In the genomic region with DNA sequence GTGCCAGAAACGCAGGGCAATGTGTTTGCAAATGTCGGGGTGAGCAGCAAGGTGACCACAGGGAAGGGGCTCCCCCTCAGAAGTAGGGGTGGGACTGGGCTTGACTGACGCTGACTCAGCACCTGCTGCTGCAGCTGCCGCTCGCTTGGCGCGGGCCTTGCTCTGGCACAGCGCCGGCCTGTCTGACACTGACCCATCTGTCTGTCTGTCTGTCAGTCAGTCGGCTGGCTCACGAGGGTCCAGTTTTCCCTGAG, we compare ENCODE assay signal across 9 mouse cellular contexts. TPM values are rescaled to one million over a fixed set of nuclear protein-coding genes. Genes with fewer than 3 reads are reported as not detected.
DNase-seq lines count a peak whose midpoint lies in the region; ATAC-seq and TF ChIP-seq lines count a peak whose summit lies in the region.
"Had no signal": no experiment of that assay in that cellular context is flagged by ENCODE, and none has a peak within 500 bp of the region (broad histone marks: within the 10 kb centered on the region; RNA-seq: fewer than 3 reads in every experiment).

No protein-coding gene starts in this region.

- H3K36me3 ChIP-seq in heart, embryonic 14.5 days (ENCODE audit: control insufficient read depth, insufficient read depth, low read length), result no peaks in the 10 kb centered on the region
- H3K36me3 ChIP-seq in CH12.LX (replicated peaks in 1 of 2; ENCODE audit: control insufficient read depth in 1 of 2, insufficient read depth in 1 of 2, low read length in 1 of 2), result no peaks in the 10 kb centered on the region
- no peaks in the 10 kb centered on the region; the same call in 1 of the 2 replicates for H3K36me3 ChIP-seq in embryonic facial prominence, embryonic 13.5 days
- 0 out of 2 replicates have a peak, but pooled peaks cover 4% of the 10 kb centered on the region for H3K36me3 ChIP-seq in neural tube, embryonic 14.5 days (ENCODE audit: control insufficient read depth, insufficient read depth, low read length)

- TF ChIP-seq EP300 in CH12.LX (IDR thresholded peaks at IDR 0.05; ENCODE audit: low read length), result no peak

- TF ChIP-seq RAD21 in CH12.LX (IDR thresholded peaks at IDR 0.05; ENCODE audit: low read depth, low read length), result no peak

- WGBS in heart, embryonic 14.5 days, result 2% methylated on average over 11 of the region's 11 CpGs
- WGBS in embryonic facial prominence, embryonic 13.5 days, result 1% methylated on average over 11 of the region's 11 CpGs
- WGBS in neural tube, embryonic 14.5 days, result 2% methylated on average over 11 of the region's 11 CpGs

- H3K27ac ChIP-seq in heart, embryonic 14.5 days (replicated peaks in 1 of 2; ENCODE audit: control insufficient read depth in 1 of 2, insufficient read depth in 1 of 2, low read depth in 2 of 2, low read length in 2 of 2), result no peak overlapping the region
- H3K27ac ChIP-seq in CH12.LX (ENCODE audit: insufficient read depth, low read depth), result peak overlapping the region; percentile 8; the same call in 1 of the 2 replicates
- H3K27ac ChIP-seq in embryonic facial prominence, embryonic 13.5 days, result no peak overlapping the region
- H3K27ac ChIP-seq in neural tube, embryonic 14.5 days (ENCODE audit: low read depth, low read length), result peak overlapping the region; percentile 95

- intact Hi-C loops in left cerebral cortex, postnatal 25 days (cut with DNase I), result no loop called here

- peaks cover 16% of the 10 kb centered on the region for H3K27me3 ChIP-seq in heart, embryonic 14.5 days (ENCODE audit: control insufficient read depth, insufficient read depth, low read length)
- peaks cover 41% of the 10 kb centered on the region for H3K27me3 ChIP-seq in CH12.LX (replicated peaks)
- peaks cover 63% of the 10 kb centered on the region for H3K27me3 ChIP-seq in embryonic facial prominence, embryonic 13.5 days
- H3K27me3 ChIP-seq in neural tube, embryonic 14.5 days (ENCODE audit: control insufficient read depth, insufficient read depth, low read length), result peaks cover 8% of the 10 kb centered on the region

- no peak for ATAC-seq in heart, embryonic 14.5 days (ENCODE audit: insufficient number of reproducible peaks, insufficient read depth, low FRiP score, low read depth)
- ATAC-seq in embryonic facial prominence, embryonic 13.5 days (ENCODE audit: insufficient number of reproducible peaks, insufficient read depth, low FRiP score, low TSS enrichment, low read depth), result no peak
- ATAC-seq in neural tube, embryonic 14.5 days (ENCODE audit: low read depth), result peak; percentile 10

- peak overlapping the region; percentile 69 for H3K9ac ChIP-seq in heart, embryonic 14.5 days (ENCODE audit: low read length)
- no peak overlapping the region for H3K9ac ChIP-seq in CH12.LX (ENCODE audit: insufficient read depth, low read depth)
- peak overlapping the region; percentile 79 for H3K9ac ChIP-seq in embryonic facial prominence, embryonic 13.5 days
- H3K9ac ChIP-seq in neural tube, embryonic 14.5 days (replicated peaks; ENCODE audit: low read depth, low read length), result peak overlapping the region; percentile 71

- peak overlapping the region; percentile 95 for H3K4me2 ChIP-seq in heart, embryonic 14.5 days (ENCODE audit: low read length)
- H3K4me2 ChIP-seq in CH12.LX (ENCODE audit: insufficient read depth, low read depth, poor library complexity, severe bottlenecking), result no peak overlapping the region
- H3K4me2 ChIP-seq in embryonic facial prominence, embryonic 13.5 days, result peak overlapping the region; percentile 98
- peak overlapping the region; percentile 96 for H3K4me2 ChIP-seq in neural tube, embryonic 14.5 days (ENCODE audit: low read depth, low read length)

- no peak for TF ChIP-seq CTCF in CH12.LX (conservative IDR thresholded peaks at IDR 0.05 in 1 of 2, IDR thresholded peaks at IDR 0.05 in 1 of 2; ENCODE audit: low read depth in 2 of 2, low read length in 2 of 2)

- dilution Hi-C loops in CH12.LX (cut with MboI; ENCODE audit: extremely low pct_ligation_motif_present, extremely low pct_unique_long_range_greater_than_20kb, low sequenced_read_pairs), result no loop called here

- peak overlapping the region; percentile 46 to 51 for H3K4me3 ChIP-seq in heart, embryonic 14.5 days (ENCODE audit: control insufficient read depth in 1 of 2, insufficient read depth in 1 of 2, low read depth in 1 of 2, low read length in 2 of 2)
- peak overlapping the region; percentile 41 to 64 (median 49) for H3K4me3 ChIP-seq in CH12.LX (replicated peaks in 1 of 3; ENCODE audit: low read depth in 2 of 3, low read length in 2 of 3, poor library complexity in 1 of 3)
- H3K4me3 ChIP-seq in embryonic facial prominence, embryonic 13.5 days, result peak overlapping the region; percentile 56
- H3K4me3 ChIP-seq in neural tube, embryonic 14.5 days (ENCODE audit: low read depth, low read length), result peak overlapping the region; percentile 55

- H3K79me2 ChIP-seq in CH12.LX (replicated peaks; ENCODE audit: control insufficient read depth, extremely low read depth, insufficient read depth, poor library complexity, severe bottlenecking), result no peaks in the 10 kb centered on the region

- in situ Hi-C loops in CH12.LX (cut with MboI; ENCODE audit: low pct_ligation_motif_present, low pct_unique_long_range_greater_than_20kb, low sequenced_read_pairs), result loop anchor here (5.0 kb wide), 1 partner anchor 77 kb away; a partner anchor contains a TSS

- DNase-seq in heart, adult 18-20 months, result no peak
- DNase-seq in CH12.LX (ENCODE audit: extremely low read depth), result peak; percentile 78
- peak; percentile 43 to 64 for DNase-seq in kidney, postnatal 4 days
- DNase-seq in left cerebral cortex, postnatal 25 days (ENCODE audit: low spot score in 2 of 2), result no peak
- no peak for DNase-seq in right cerebral cortex, adult 18-20 months

- no peaks in the 10 kb centered on the region for H3K9me3 ChIP-seq in heart, embryonic 14.5 days (ENCODE audit: control insufficient read depth, low read length)
- peaks cover 19% of the 10 kb centered on the region for H3K9me3 ChIP-seq in CH12.LX (replicated peaks; ENCODE audit: low read length)
- no peaks in the 10 kb centered on the region for H3K9me3 ChIP-seq in embryonic facial prominence, embryonic 13.5 days
- H3K9me3 ChIP-seq in neural tube, embryonic 14.5 days (ENCODE audit: control insufficient read depth, low read length), result no peaks in the 10 kb centered on the region

- peaks cover 25 to 58% of the 10 kb centered on the region in 2 experiments for H3K4me1 ChIP-seq in heart, embryonic 14.5 days (ENCODE audit: control insufficient read depth in 2 of 2, insufficient read depth in 2 of 2, low read length in 2 of 2)
- peaks cover 12 to 65% of the 10 kb centered on the region in 2 experiments for H3K4me1 ChIP-seq in CH12.LX (ENCODE audit: control insufficient read depth in 1 of 2, insufficient read depth in 2 of 2)
- peaks cover 68% of the 10 kb centered on the region for H3K4me1 ChIP-seq in embryonic facial prominence, embryonic 13.5 days
- peaks cover 40% of the 10 kb centered on the region for H3K4me1 ChIP-seq in neural tube, embryonic 14.5 days (ENCODE audit: control insufficient read depth, insufficient read depth, low read length)

- TF ChIP-seq POLR2A in CH12.LX (IDR thresholded peaks at IDR 0.05; ENCODE audit: low read depth, low read length), result no peak; the same call in 1 of the 2 replicates

RNA-seq across cellular contexts. Expression of a gene that starts 1.6 kb away (rescaled TPM):
- 2.0 and 2.1 TPM in 2 replicates for polyA plus RNA-seq in heart, embryonic 14.5 days (2014; fragmentation: Nextera tagmentation; extraction: Ambion mirVana)
- total RNA-seq in heart, adult 18-20 months (2021), result 1 to 10 TPM; 2.6 to 3.0 TPM
- total RNA-seq in CH12.LX (2012; rRNA removed) (0.92 and 0.93 TPM in 2 replicates), CH12.LX (2014; rRNA removed) (1.6 and 1.8 TPM in 2 replicates)
- polyA plus RNA-seq in CH12.LX (2012; ENCODE audit: insufficient read length, low read depth), result 3.7 and 3.9 TPM in 2 replicates
- polyA plus RNA-seq in embryonic facial prominence, embryonic 13.5 days (2015; fragmentation: Nextera tagmentation; extraction: Ambion mirVana), result 3.6 TPM in 2 replicates
- polyA plus RNA-seq in neural tube, embryonic 14.5 days (2014; fragmentation: Nextera tagmentation; extraction: Ambion mirVana), result 6.4 and 9.1 TPM in 2 replicates
- total RNA-seq in left cerebral cortex, postnatal 25 days (2021), result 10 to 100 TPM; 14.9 to 17.2 TPM

RNA-seq across cellular contexts. Expression of a gene that starts 4.3 kb away (rescaled TPM):
- polyA plus RNA-seq in heart, embryonic 14.5 days (2014; fragmentation: Nextera tagmentation; extraction: Ambion mirVana), result 5.5 and 5.8 TPM in 2 replicates
- 1 to 10 TPM; 2.0 to 4.6 TPM for total RNA-seq in heart, adult 18-20 months (2021)
- total RNA-seq in CH12.LX (2012; rRNA removed) (2.1 and 2.2 TPM in 2 replicates), CH12.LX (2014; rRNA removed) (1.9 TPM in 2 replicates)
- 5.9 and 6.6 TPM in 2 replicates for polyA plus RNA-seq in CH12.LX (2012; ENCODE audit: insufficient read length, low read depth)
- 5.4 and 5.7 TPM in 2 replicates for polyA plus RNA-seq in embryonic facial prominence, embryonic 13.5 days (2015; fragmentation: Nextera tagmentation; extraction: Ambion mirVana)
- 0.78 and 1.3 TPM in 2 replicates for polyA plus RNA-seq in neural tube, embryonic 14.5 days (2014; fragmentation: Nextera tagmentation; extraction: Ambion mirVana)
- total RNA-seq in left cerebral cortex, postnatal 25 days (2021), result 1 to 10 TPM; 1.3 to 2.0 TPM

RNA-seq across cellular contexts. Expression of a gene that starts 5.4 kb away (rescaled TPM):
- 1.7 and 1.8 TPM in 2 replicates for polyA plus RNA-seq in heart, embryonic 14.5 days (2014; fragmentation: Nextera tagmentation; extraction: Ambion mirVana)
- total RNA-seq in heart, adult 18-20 months (2021), result under 1 TPM; 0.17 to 0.49 TPM
- total RNA-seq in CH12.LX (2012; rRNA removed), result 0.08 TPM in 2 replicates
- total RNA-seq in CH12.LX (2014; rRNA removed), result not detected in 2 replicates
- 0.16 TPM in 1 of 2 replicates, not detected in the other for polyA plus RNA-seq in CH12.LX (2012; ENCODE audit: insufficient read length, low read depth)
- 4.0 and 4.7 TPM in 2 replicates for polyA plus RNA-seq in embryonic facial prominence, embryonic 13.5 days (2015; fragmentation: Nextera tagmentation; extraction: Ambion mirVana)
- polyA plus RNA-seq in neural tube, embryonic 14.5 days (2014; fragmentation: Nextera tagmentation; extraction: Ambion mirVana), result 0.68 and 0.76 TPM in 2 replicates
- not detected for total RNA-seq in left cerebral cortex, postnatal 25 days (2021)
- total RNA-seq: layer of hippocampus, postnatal 25 days had no signal

RNA-seq across cellular contexts. Expression of a gene that starts 15.0 kb away (rescaled TPM):
- polyA plus RNA-seq in heart, embryonic 14.5 days (2014; fragmentation: Nextera tagmentation; extraction: Ambion mirVana), result not detected in 2 replicates
- total RNA-seq in heart, adult 18-20 months (2021), result not detected
- total RNA-seq in CH12.LX (2012; rRNA removed) (not detected in 2 replicates), CH12.LX (2014; rRNA removed) (not detected in 2 replicates)
- not detected in 2 replicates for polyA plus RNA-seq in CH12.LX (2012; ENCODE audit: insufficient read length, low read depth)
- polyA plus RNA-seq in embryonic facial prominence, embryonic 13.5 days (2015; fragmentation: Nextera tagmentation; extraction: Ambion mirVana), result not detected in 2 replicates
- polyA plus RNA-seq in neural tube, embryonic 14.5 days (2014; fragmentation: Nextera tagmentation; extraction: Ambion mirVana), result not detected in 2 replicates
- total RNA-seq in left cerebral cortex, postnatal 25 days (2021), result not detected
- total RNA-seq: layer of hippocampus, postnatal 25 days had no signal

RNA-seq across cellular contexts. Expression of a gene that starts 18.2 kb away (rescaled TPM):
- not detected in 2 replicates for polyA plus RNA-seq in heart, embryonic 14.5 days (2014; fragmentation: Nextera tagmentation; extraction: Ambion mirVana)
- total RNA-seq in heart, adult 18-20 months (2021), result not detected
- total RNA-seq in CH12.LX (2012; rRNA removed) (not detected in 2 replicates), CH12.LX (2014; rRNA removed) (not detected in 2 replicates)
- polyA plus RNA-seq in CH12.LX (2012; ENCODE audit: insufficient read length, low read depth), result not detected in 2 replicates
- not detected in 2 replicates for polyA plus RNA-seq in embryonic facial prominence, embryonic 13.5 days (2015; fragmentation: Nextera tagmentation; extraction: Ambion mirVana)
- polyA plus RNA-seq in neural tube, embryonic 14.5 days (2014; fragmentation: Nextera tagmentation; extraction: Ambion mirVana), result 0.16 TPM in 1 of 2 replicates, not detected in the other
- total RNA-seq in left cerebral cortex, postnatal 25 days (2021), result not detected
- total RNA-seq: layer of hippocampus, postnatal 25 days had no signal

Comparison
In these comparisons a context has a peak if more than half of its experiments do, and no peak if none do; other contexts are left out.
1. H3K27ac ChIP-seq: peak in CH12.LX (single experiment) and neural tube, embryonic 14.5 days (single experiment); none in heart, embryonic 14.5 days (0 of 2) and embryonic facial prominence, embryonic 13.5 days (single experiment).
2. DNase-seq: peak in CH12.LX (single experiment) and kidney, postnatal 4 days (2 of 2); none in heart, adult 18-20 months (0 of 2), left cerebral cortex, postnatal 25 days (0 of 2) and right cerebral cortex, adult 18-20 months (single experiment).
3. Peak in every context shown above with its lines, with median percentiles within 50 percentile points of each other: H3K4me3 ChIP-seq.